Mouse (Mus musculus): Measurements from ENCODE around the gene Nup205.
A peak's percentile ranks its signal among the peaks of the same experiment; 100 is the strongest.

Nup205 gene

GRCm38 (mm10) chr6:35245086-35245485 is 67.9 kb downstream of the Nup205 start:
- peak; percentile 52 for DNase-seq (ENCODE audit: low read depth, low spot score)

GRCm38 (mm10) chr6:35251807-35252476 is 74.7 kb downstream of the Nup205 start:
- DNase-seq (ENCODE audit: low read depth, low spot score), result peak; percentile 25

- peak; percentile 96 for DNase-seq (ENCODE audit: low read depth, low spot score)
Measured at GRCm38 (mm10) chr6:35252477-35253346, 75.5 kb downstream of the Nup205 start.

GRCm38 (mm10) chr6:35253474-35253873 is 76.3 kb downstream of the Nup205 start:
- no peak for DNase-seq (ENCODE audit: low read depth, low spot score)

- DNase-seq (ENCODE audit: low read depth, low spot score), result peak; percentile 62
Measured at GRCm38 (mm10) chr6:35254136-35254904, 77.1 kb downstream of the Nup205 start.

- no peak for DNase-seq (ENCODE audit: low read depth, low spot score)
Measured at GRCm38 (mm10) chr6:35255017-35255416, 77.8 kb downstream of the Nup205 start.

GRCm38 (mm10) chr6:35256691-35257090 is 79.5 kb downstream of the Nup205 start:
- no peak for DNase-seq (ENCODE audit: low read depth, low spot score)

- no peak for DNase-seq (ENCODE audit: low read depth, low spot score)
Measured at GRCm38 (mm10) chr6:35257626-35258190, 80.5 kb downstream of the Nup205 start.

GRCm38 (mm10) chr6:35258922-35259321 is 81.7 kb downstream of the Nup205 start:
- DNase-seq (ENCODE audit: low read depth, low spot score), result peak; percentile 62

GRCm38 (mm10) chr6:35259526-35259925 is 82.3 kb downstream of the Nup205 start:
- no peak for DNase-seq (ENCODE audit: low read depth, low spot score)

GRCm38 (mm10) chr6:35260531-35260930 is 83.3 kb downstream of the Nup205 start:
- no peak for DNase-seq (ENCODE audit: low read depth, low spot score)

GRCm38 (mm10) chr6:35265580-35266278 is 88.5 kb downstream of the Nup205 start:
- peak; percentile 34 for DNase-seq (ENCODE audit: low read depth, low spot score)

GRCm38 (mm10) chr6:35268711-35269110 is 91.5 kb downstream of the Nup205 start:
- peak; percentile 50 for DNase-seq (ENCODE audit: low read depth, low spot score)

GRCm38 (mm10) chr6:35269643-35270042 is 92.4 kb downstream of the Nup205 start:
- DNase-seq (ENCODE audit: low read depth, low spot score), result peak; percentile 80

GRCm38 (mm10) chr6:35271094-35271855 is 94.1 kb downstream of the Nup205 start:
- no peak for DNase-seq (ENCODE audit: low read depth, low spot score)

- peak; percentile 43 for DNase-seq (ENCODE audit: low read depth, low spot score)
Measured at GRCm38 (mm10) chr6:35271868-35272765, 94.9 kb downstream of the Nup205 start.

GRCm38 (mm10) chr6:35273391-35274082 is 96.3 kb downstream of the Nup205 start:
- no peak for DNase-seq (ENCODE audit: low read depth, low spot score)

- DNase-seq (ENCODE audit: low read depth, low spot score), result no peak
Measured at GRCm38 (mm10) chr6:35277903-35278587, 100.8 kb downstream of the Nup205 start.
